Mouse (Mus musculus): ENCODE results near the gene Fam187a. TPM values are rescaled to one million over a fixed set of nuclear protein-coding genes. Genes with fewer than 3 reads are reported as not detected.

Fam187a gene
- total RNA-seq, 1 experiment, result not detected

DNA sequence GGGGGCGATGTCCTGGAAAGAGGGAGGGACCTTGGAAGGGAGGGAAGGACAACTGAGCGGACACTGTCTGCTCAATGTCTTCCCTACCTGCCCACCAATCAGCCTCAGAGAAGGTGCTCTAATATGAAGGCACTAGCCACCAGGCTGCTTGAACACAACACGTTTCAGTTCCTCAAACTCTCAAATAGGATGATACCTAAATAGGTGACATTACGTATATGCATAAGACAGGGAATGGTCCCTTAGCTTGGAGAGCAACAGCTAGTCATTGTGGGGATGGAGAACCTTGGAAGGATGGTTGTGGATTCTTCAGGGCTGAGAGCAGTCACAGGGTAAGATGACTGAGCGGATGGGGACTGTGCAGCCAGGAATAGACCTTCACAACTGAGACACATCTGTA, 2.5 kb downstream of the Fam187a start:
- no peaks in the 10 kb centered on the region for H3K4me1 ChIP-seq (ENCODE audit: control insufficient read depth in 2 of 2, insufficient read depth in 2 of 2, low read length in 2 of 2, poor library complexity in 1 of 2)
- no peaks in the 10 kb centered on the region for H3K36me3 ChIP-seq (ENCODE audit: control insufficient read depth, insufficient read depth, low read length, poor library complexity, severe bottlenecking)
- H3K9ac ChIP-seq (ENCODE audit: insufficient read depth, low read depth, low read length, poor library complexity, severe bottlenecking), result no peak overlapping the region
- no peaks in the 10 kb centered on the region for H3K9me3 ChIP-seq (ENCODE audit: control insufficient read depth, insufficient read depth, low read depth, low read length)
- no peak for DNase-seq (ENCODE audit: low read depth, low spot score)
- H3K27ac ChIP-seq (ENCODE audit: insufficient read depth, low read depth, low read length, poor library complexity, severe bottlenecking), result no peak overlapping the region
- TF ChIP-seq MAFK (IDR thresholded peaks at IDR 0.05; ENCODE audit: insufficient read depth, low read depth, low read length) (no peak), ZNF384 (IDR thresholded peaks at IDR 0.05; ENCODE audit: low read depth, low read length) (no peak), CHD2 (IDR thresholded peaks at IDR 0.05; ENCODE audit: low read depth, low read length) (no peak), ZC3H11A (IDR thresholded peaks at IDR 0.05; ENCODE audit: borderline replicate concordance, low read depth, low read length) (no peak), HCFC1 (IDR thresholded peaks at IDR 0.05; ENCODE audit: borderline replicate concordance, insufficient read depth, low read length) (no peak)
- in situ Hi-C loops (cut with MboI; ENCODE audit: low sequenced_read_pairs in 2 of 2, unreplicated experiment in 2 of 2), result no loop called here
- H3K4me3 ChIP-seq (ENCODE audit: insufficient read depth in 1 of 2, low read depth in 1 of 2, low read length in 2 of 2, poor library complexity in 1 of 2, severe bottlenecking in 1 of 2), result no peak overlapping the region

DNA sequence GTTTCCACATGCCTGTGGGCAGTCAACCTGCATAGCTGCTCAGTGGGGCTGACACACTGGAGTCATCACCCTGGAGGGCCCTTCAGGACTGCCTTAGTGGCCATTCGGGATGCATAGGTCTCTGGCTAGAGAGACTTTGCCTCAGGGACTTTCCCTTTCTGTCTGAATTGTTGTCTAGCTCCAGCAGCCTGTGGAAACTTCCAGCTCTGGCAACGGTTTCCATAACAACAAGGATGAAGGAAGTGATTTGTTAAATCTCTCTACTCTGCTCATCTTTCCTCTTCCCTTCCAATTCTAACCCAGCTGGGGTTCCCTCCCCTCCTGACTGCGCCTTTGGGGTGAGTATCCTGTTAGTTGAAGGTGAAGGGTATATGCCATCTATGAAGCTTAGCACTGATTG, 3.2 kb downstream of the Fam187a start:
- Histone ChIP-seq H3K4me3 (ENCODE audit: insufficient read depth in 1 of 2, low read depth in 1 of 2, low read length in 2 of 2, poor library complexity in 1 of 2, severe bottlenecking in 1 of 2) (no peak overlapping the region), H3K27ac (ENCODE audit: insufficient read depth, low read depth, low read length, poor library complexity, severe bottlenecking) (no peak overlapping the region), H3K4me1 (ENCODE audit: control insufficient read depth in 2 of 2, insufficient read depth in 2 of 2, low read length in 2 of 2, poor library complexity in 1 of 2) (no peaks in the 10 kb centered on the region), H3K9me3 (ENCODE audit: control insufficient read depth, insufficient read depth, low read depth, low read length) (no peaks in the 10 kb centered on the region), H3K36me3 (ENCODE audit: control insufficient read depth, insufficient read depth, low read length, poor library complexity, severe bottlenecking) (no peaks in the 10 kb centered on the region), H3K9ac (ENCODE audit: insufficient read depth, low read depth, low read length, poor library complexity, severe bottlenecking) (no peak overlapping the region)
- in situ Hi-C loops (cut with MboI; ENCODE audit: low sequenced_read_pairs in 2 of 2, unreplicated experiment in 2 of 2), result no loop called here
- no peak for TF ChIP-seq ZNF384 (IDR thresholded peaks at IDR 0.05; ENCODE audit: low read depth, low read length)
- TF ChIP-seq HCFC1 (IDR thresholded peaks at IDR 0.05; ENCODE audit: borderline replicate concordance, insufficient read depth, low read length), result no peak
- no peak for TF ChIP-seq ZC3H11A (IDR thresholded peaks at IDR 0.05; ENCODE audit: borderline replicate concordance, low read depth, low read length)
- TF ChIP-seq MAFK (IDR thresholded peaks at IDR 0.05; ENCODE audit: insufficient read depth, low read depth, low read length), result no peak
- TF ChIP-seq CHD2 (IDR thresholded peaks at IDR 0.05; ENCODE audit: low read depth, low read length), result no peak
- no peak for DNase-seq (ENCODE audit: low read depth, low spot score)

DNA sequence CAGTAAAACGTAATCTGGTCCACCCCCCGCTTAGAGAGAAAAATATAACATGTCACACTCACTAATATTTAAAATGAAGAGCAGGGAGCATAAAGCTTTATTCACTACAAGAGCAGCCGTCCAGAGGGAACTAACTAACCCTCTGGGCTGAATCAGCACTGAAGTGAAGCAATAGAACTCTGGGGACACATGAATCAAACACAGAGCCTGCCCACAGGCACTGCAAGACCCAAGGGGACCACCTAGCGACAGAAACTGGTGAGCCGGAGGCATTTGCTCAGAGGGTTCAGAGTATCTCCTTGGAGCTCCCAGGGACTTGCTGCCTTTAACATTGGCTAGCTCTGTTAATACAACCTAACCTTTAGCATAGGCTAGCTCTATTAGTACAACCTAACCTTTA, 5.1 kb downstream of the Fam187a start:
- H3K9ac ChIP-seq (ENCODE audit: insufficient read depth, low read depth, low read length, poor library complexity, severe bottlenecking), result no peak overlapping the region
- H3K36me3 ChIP-seq (ENCODE audit: control insufficient read depth, insufficient read depth, low read length, poor library complexity, severe bottlenecking), result no peaks in the 10 kb centered on the region
- DNase-seq (ENCODE audit: low read depth, low spot score), result no peak
- H3K4me1 ChIP-seq (ENCODE audit: control insufficient read depth in 2 of 2, insufficient read depth in 2 of 2, low read length in 2 of 2, poor library complexity in 1 of 2), result no peaks in the 10 kb centered on the region; a peak in 1 of 4 replicates
- TF ChIP-seq HCFC1 (IDR thresholded peaks at IDR 0.05; ENCODE audit: borderline replicate concordance, insufficient read depth, low read length) (no peak), CHD2 (IDR thresholded peaks at IDR 0.05; ENCODE audit: low read depth, low read length) (no peak), MAFK (IDR thresholded peaks at IDR 0.05; ENCODE audit: insufficient read depth, low read depth, low read length) (no peak), ZC3H11A (IDR thresholded peaks at IDR 0.05; ENCODE audit: borderline replicate concordance, low read depth, low read length) (no peak), ZNF384 (IDR thresholded peaks at IDR 0.05; ENCODE audit: low read depth, low read length) (no peak)
- no peaks in the 10 kb centered on the region for H3K9me3 ChIP-seq (ENCODE audit: control insufficient read depth, insufficient read depth, low read depth, low read length)
- H3K27ac ChIP-seq (ENCODE audit: insufficient read depth, low read depth, low read length, poor library complexity, severe bottlenecking), result no peak overlapping the region
- H3K4me3 ChIP-seq (ENCODE audit: insufficient read depth in 1 of 2, low read depth in 1 of 2, low read length in 2 of 2, poor library complexity in 1 of 2, severe bottlenecking in 1 of 2), result no peak overlapping the region
- in situ Hi-C loops (cut with MboI; ENCODE audit: low sequenced_read_pairs in 2 of 2, unreplicated experiment in 2 of 2), result loop anchor here in 1 of 2 experiments (10.0 kb wide), 1 partner anchor 105 kb away; no protein-coding TSS in a partner anchor

DNA sequence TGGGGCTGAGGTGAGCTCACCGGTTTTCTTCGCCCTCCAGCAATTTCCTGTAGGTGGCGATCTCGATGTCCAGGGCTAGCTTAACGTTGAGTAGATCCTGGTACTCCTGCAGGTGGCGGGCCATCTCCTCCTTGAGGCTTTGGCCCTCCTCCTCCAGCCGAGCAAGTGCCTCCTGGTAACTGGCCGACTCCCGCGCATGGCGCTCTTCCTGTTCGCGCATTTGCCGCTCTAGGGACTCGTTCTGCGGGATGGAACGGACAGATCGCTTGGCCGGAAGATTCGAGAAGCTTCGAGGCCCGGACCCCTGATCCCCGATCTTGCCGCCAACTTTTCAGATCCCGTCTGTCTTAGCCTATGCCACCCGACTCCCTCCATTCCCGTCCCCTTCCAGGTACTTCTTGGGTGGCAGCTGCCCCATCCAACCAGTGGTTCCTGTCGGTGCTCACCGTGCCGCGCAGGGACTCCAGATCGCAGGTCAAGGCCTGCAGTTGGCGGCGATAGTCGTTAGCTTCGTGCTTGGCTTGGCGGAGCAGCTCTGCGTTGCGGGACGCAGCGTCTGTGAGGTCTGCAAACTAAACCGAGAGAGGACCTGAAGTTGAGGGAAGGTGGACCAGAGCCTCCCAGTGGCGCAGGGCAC, 8.2 kb downstream of the Fam187a start:
- no peak for TF ChIP-seq HCFC1 (IDR thresholded peaks at IDR 0.05; ENCODE audit: borderline replicate concordance, insufficient read depth, low read length)
- TF ChIP-seq ZC3H11A (IDR thresholded peaks at IDR 0.05; ENCODE audit: borderline replicate concordance, low read depth, low read length), result no peak
- no peak for TF ChIP-seq ZNF384 (IDR thresholded peaks at IDR 0.05; ENCODE audit: low read depth, low read length)
- no peak for TF ChIP-seq MAFK (IDR thresholded peaks at IDR 0.05; ENCODE audit: insufficient read depth, low read depth, low read length)
- TF ChIP-seq CHD2 (IDR thresholded peaks at IDR 0.05; ENCODE audit: low read depth, low read length), result no peak
- Histone ChIP-seq H3K36me3 (ENCODE audit: control insufficient read depth, insufficient read depth, low read length, poor library complexity, severe bottlenecking) (no peaks in the 10 kb centered on the region), H3K4me3 (ENCODE audit: insufficient read depth in 1 of 2, low read depth in 1 of 2, low read length in 2 of 2, poor library complexity in 1 of 2, severe bottlenecking in 1 of 2) (peak overlapping the region; percentile 51 to 70), H3K9me3 (ENCODE audit: control insufficient read depth, insufficient read depth, low read depth, low read length) (no peaks in the 10 kb centered on the region), H3K4me1 (ENCODE audit: control insufficient read depth in 2 of 2, insufficient read depth in 2 of 2, low read length in 2 of 2, poor library complexity in 1 of 2) (peaks cover 0 to 1% of the 10 kb centered on the region in 2 experiments; a peak in 2 of 4 replicates), H3K27ac (ENCODE audit: insufficient read depth, low read depth, low read length, poor library complexity, severe bottlenecking) (no peak overlapping the region), H3K9ac (ENCODE audit: insufficient read depth, low read depth, low read length, poor library complexity, severe bottlenecking) (peak overlapping the region; percentile 31)
- peak; percentile 80 for DNase-seq (ENCODE audit: low read depth, low spot score)
- in situ Hi-C loops (cut with MboI; ENCODE audit: low sequenced_read_pairs in 2 of 2, unreplicated experiment in 2 of 2), result loop anchor here in 1 of 2 experiments (10.0 kb wide), 1 partner anchor 102 kb away; no protein-coding TSS in a partner anchor
